Mouse (Mus musculus) liver, embryonic 15.5 days (tissue): ENCODE measurements around the gene Gm49601. TPM values are rescaled to one million over a fixed set of nuclear protein-coding genes. Genes with fewer than 3 reads are reported as not detected.

Experiments used
- ATAC-seq: fragments of 200-750 bp; cut with Nextera tagmentation; 2 replicates; pipeline ENCODE4 v1.8.0; 2017; ENCODE audit warnings: moderate number of reproducible peaks, mild to moderate bottlenecking, moderate library complexity; ENCODE audit not compliant: insufficient read depth
- H3K27ac ChIP-seq: fragments of 300-500 bp; sonication (generic); replicated peaks from 2 replicates; pipeline ENCODE4 v1.5.1; 2015; ENCODE audit warnings: mild to moderate bottlenecking, inconsistent platforms
- H3K27me3 ChIP-seq: fragments of 300-500 bp; sonication (generic); 2 replicates; pipeline ENCODE4 v1.6.1; 2015; ENCODE audit warnings: mild to moderate bottlenecking, inconsistent platforms
- H3K36me3 ChIP-seq: fragments of 300-500 bp; sonication (generic); replicated peaks from 2 replicates; pipeline ENCODE4 v1.6.1; 2015; ENCODE audit warnings: moderate library complexity, mild to moderate bottlenecking, inconsistent platforms
- H3K4me1 ChIP-seq: fragments of 300-500 bp; sonication (generic); replicated peaks from 2 replicates; pipeline ENCODE4 v1.6.1; 2015; ENCODE audit warnings: inconsistent platforms
- H3K4me2 ChIP-seq: fragments of 300-500 bp; sonication (generic); 2 replicates; pipeline ENCODE4 v1.6.1; 2015; ENCODE audit warnings: moderate library complexity, mild to moderate bottlenecking, inconsistent platforms
- H3K4me3 ChIP-seq: fragments of 300-500 bp; sonication (generic); replicated peaks from 2 replicates; pipeline ENCODE4 v1.5.1; 2015; ENCODE audit warnings: mild to moderate bottlenecking, inconsistent platforms
- H3K9ac ChIP-seq: fragments of 300-500 bp; sonication (generic); 2 replicates; pipeline ENCODE4 v1.6.1; 2015; ENCODE audit warnings: moderate library complexity, mild to moderate bottlenecking, inconsistent platforms
- H3K9me3 ChIP-seq: fragments of 300-500 bp; sonication (generic); replicated peaks from 2 replicates; pipeline ENCODE4 v1.6.1; 2016; ENCODE audit warnings: inconsistent platforms
- WGBS: fragments of 180-500 bp; shearing (Covaris S2); methylation state at CpG from one replicate; pipeline ENCODE4 v1.1.7; 2015; ENCODE audit warnings: mixed read lengths; ENCODE audit not compliant: insufficient replicate concordance; 5-methylcytosine and 5-hydroxymethylcytosine counted together
- polyA plus RNA-seq: library from polyadenylated mRNA; unstranded; fragments of >200 nt; fragmentation: Nextera tagmentation; extraction: Ambion mirVana; gene quantifications from 2 replicates; pipeline ENCODE4 v1.2.1, GENCODE M21; 2015

The Gm49601 gene
- 0.39 and 0.91 TPM in 2 replicates for polyA plus RNA-seq

DNA sequence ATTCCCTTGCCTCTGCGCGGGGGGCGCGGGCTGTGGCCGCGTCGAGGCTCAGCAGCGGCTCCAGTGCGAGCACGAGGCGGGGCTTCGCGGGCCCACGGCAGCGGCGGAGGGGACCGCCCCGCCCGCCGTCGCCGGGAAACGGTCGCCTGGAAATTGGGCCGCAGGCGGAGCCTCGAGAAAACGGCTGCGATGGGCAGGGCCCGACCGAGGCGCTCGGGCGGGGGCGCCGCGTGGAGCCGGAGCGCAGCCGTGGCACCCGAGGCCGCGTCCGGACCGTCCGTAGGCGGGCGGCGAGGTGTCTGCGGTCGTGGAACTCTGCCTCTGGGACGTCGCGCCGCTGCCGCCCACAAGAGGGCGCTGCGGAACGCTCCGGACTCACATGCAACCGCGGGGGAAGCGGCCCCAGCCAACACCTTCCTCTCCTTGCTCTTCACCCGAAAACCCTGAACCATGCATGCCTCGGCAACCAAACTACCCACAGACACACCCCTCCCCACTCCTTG, at the start of gene Gm49601:
Gene Gm49601, minus strand, starts transcription at position 52 of the 503 bp plus-strand sequence.
- H3K9ac ChIP-seq = no peak within 1 kb of the TSS
- under 1% methylated on average over 65 of the region's 65 CpGs for WGBS
- H3K9me3 ChIP-seq = no peaks in the 10 kb centered on the region
- peak within 1 kb of the TSS; percentile 50 for H3K4me3 ChIP-seq
- H3K36me3 ChIP-seq = no peaks in the 10 kb centered on the region
- H3K4me2 ChIP-seq = peak within 1 kb of the TSS; percentile 72
- no peak within 1 kb of the TSS for H3K27ac ChIP-seq
- ATAC-seq = peak; percentile 18; the same call in 1 of the 2 replicates
- peaks cover 40% of the 10 kb centered on the region for H3K4me1 ChIP-seq
- H3K27me3 ChIP-seq = peaks cover 100% of the 10 kb centered on the region

DNA sequence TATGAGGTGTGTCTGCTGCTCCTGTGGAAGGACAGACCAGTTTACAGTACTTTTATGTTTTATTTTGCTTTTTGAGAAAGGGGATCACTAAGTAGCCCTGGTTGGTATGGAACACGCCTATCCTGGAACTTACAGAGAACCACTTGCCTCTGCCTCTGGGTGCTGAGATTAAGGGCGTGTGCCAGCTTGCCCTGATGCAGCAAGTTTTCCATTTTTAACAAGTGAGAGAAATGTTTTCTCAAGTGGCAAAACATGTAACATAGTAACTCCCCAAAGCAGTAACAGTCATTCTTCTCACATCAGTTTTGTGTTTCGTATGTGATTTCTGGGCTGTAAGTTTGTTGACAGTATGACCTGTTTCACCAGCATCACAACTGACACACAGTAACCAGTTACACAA, 46.8 kb upstream of the Gm49601 start:
- 59% methylated on average over 3 of the region's 3 CpGs for WGBS
- Histone ChIP-seq H3K9ac (no peak overlapping the region), H3K4me3 (no peak overlapping the region), H3K9me3 (no peaks in the 10 kb centered on the region), H3K36me3 (no peaks in the 10 kb centered on the region), H3K27me3 (peaks cover 4% of the 10 kb centered on the region; the same call in 1 of the 2 replicates), H3K4me1 (no peaks in the 10 kb centered on the region), H3K4me2 (no peak overlapping the region), H3K27ac (no peak overlapping the region)
- ATAC-seq = no peak

DNA sequence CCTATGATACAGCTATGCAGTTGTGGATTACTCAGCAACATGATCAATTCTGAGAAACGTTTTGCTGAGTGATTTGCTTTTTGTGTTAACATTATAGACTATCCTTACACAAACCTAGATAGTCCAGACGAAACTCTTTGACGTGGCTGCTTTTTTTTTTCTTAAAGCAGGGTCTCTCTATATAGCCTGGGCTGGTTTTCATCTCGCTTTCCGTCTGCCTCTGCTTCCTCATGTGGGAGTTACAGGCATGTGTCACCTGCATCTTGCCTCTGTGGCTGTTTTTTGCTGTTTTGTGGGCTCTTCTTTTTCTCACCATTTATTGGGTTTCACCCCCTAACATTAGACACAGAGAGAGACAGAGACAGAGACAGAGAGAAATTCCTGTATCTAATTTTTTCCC, 45.8 kb upstream of the Gm49601 start:
- no peaks in the 10 kb centered on the region for H3K9me3 ChIP-seq

DNA sequence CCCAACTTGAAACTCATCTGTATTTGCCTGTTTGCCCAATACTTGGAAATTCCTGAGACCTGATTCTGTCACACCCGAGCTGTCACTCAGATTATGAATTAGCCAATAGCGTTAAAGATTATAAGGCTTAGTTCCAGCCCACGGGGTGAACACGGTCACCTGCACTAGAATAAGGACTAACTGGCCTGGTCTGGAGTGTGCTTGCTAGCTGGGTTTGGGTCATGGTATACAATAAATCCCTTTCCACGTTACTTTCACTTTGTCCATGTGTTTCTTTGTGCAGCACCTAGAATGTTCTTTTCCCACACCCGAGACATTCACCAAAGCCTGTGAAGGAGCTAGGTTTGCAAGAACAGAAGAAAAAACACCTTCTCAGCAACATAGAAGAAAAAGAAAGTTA, 43.7 kb upstream of the Gm49601 start:
- WGBS = 56% methylated on average over 6 of the region's 6 CpGs
- H3K9me3 ChIP-seq = no peaks in the 10 kb centered on the region
- no peak for ATAC-seq
- H3K4me1 ChIP-seq = no peaks in the 10 kb centered on the region
- H3K36me3 ChIP-seq = no peaks in the 10 kb centered on the region
- H3K4me2 ChIP-seq = no peak overlapping the region
- H3K27me3 ChIP-seq = peaks cover 5% of the 10 kb centered on the region
- H3K27ac ChIP-seq = no peak overlapping the region
- H3K4me3 ChIP-seq = no peak overlapping the region
- no peak overlapping the region for H3K9ac ChIP-seq

More for the DNA sequence above, 45.8 kb upstream of the Gm49601 start:
- H3K4me1 ChIP-seq = no peaks in the 10 kb centered on the region
- no peak overlapping the region for H3K4me3 ChIP-seq
- no peaks in the 10 kb centered on the region for H3K36me3 ChIP-seq
- H3K27me3 ChIP-seq = peaks cover 5% of the 10 kb centered on the region
- WGBS = 36% methylated on average over 5 of the region's 5 CpGs
- no peak for ATAC-seq
- H3K9ac ChIP-seq = no peak overlapping the region
- no peak overlapping the region for H3K27ac ChIP-seq
- no peak overlapping the region for H3K4me2 ChIP-seq

DNA sequence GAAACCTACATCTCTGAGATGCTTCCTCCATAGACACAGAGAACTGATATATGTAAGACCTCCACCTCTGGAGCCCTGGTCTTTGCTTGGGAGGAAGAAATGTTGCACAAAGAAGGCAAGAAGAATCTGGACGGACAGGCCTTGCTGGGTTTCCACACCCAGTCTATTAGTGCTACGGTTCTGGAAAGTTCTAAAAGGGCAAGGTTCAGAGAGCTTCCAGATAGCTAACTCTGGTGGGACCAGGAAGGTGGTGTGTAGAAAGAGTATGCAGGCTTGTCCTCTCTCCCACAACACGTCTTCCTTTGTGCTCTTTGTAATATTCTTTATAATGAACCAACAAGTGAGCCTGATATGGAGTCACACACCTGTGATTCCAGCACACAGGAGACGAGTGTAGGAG, 32.4 kb upstream of the Gm49601 start:
- ATAC-seq = no peak
- Histone ChIP-seq H3K4me1 (no peaks in the 10 kb centered on the region), H3K9me3 (no peaks in the 10 kb centered on the region), H3K4me2 (no peak overlapping the region), H3K27ac (no peak overlapping the region), H3K36me3 (no peaks in the 10 kb centered on the region), H3K27me3 (no peaks in the 10 kb centered on the region), H3K9ac (no peak overlapping the region), H3K4me3 (no peak overlapping the region)
- 53% methylated on average over 4 of the region's 4 CpGs for WGBS

DNA sequence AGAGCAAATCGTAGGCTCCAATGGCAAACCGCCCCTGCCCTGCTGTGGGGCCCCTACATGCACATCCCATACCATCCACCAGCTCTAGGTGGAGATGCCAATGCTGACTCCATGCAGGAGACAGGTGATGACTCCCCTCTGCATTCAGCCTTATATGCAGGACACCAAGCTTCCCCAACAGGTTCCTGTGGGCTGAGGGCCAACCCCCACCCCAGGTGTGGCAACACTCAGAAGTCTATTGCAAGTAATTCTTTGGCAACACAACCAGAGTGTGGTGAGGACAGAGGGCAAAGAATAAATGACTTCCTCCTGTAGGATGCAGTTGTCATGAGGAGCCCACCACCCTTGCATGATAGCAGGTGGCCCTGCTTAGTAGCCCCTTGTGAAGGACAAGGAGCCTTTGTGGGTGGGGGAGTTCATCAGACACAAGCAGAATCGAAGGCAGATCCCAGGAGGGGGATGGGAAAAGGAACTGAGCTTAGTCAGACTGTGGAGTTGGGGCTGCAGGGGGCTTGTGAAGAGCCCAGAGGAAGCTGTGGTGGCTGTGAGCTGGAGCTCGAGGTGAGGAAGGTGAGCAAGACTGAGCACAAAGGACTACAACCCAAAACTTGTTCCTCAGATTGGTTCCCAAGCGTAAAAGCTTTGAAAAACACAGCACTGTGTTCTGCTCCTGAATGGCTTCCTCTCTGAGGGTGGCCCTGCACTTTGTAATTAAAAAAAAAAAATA, 29.3 kb upstream of the Gm49601 start:
- no peaks in the 10 kb centered on the region for H3K4me1 ChIP-seq
- no peak for ATAC-seq
- H3K4me3 ChIP-seq = no peak overlapping the region
- no peaks in the 10 kb centered on the region for H3K27me3 ChIP-seq
- H3K9me3 ChIP-seq = no peaks in the 10 kb centered on the region
- WGBS = 23% methylated on average over 5 of the region's 5 CpGs
- peak overlapping the region; percentile 29; the same call in 1 of the 2 replicates for H3K27ac ChIP-seq
- H3K9ac ChIP-seq = no peak overlapping the region
- no peak overlapping the region for H3K4me2 ChIP-seq
- H3K36me3 ChIP-seq = no peaks in the 10 kb centered on the region

DNA sequence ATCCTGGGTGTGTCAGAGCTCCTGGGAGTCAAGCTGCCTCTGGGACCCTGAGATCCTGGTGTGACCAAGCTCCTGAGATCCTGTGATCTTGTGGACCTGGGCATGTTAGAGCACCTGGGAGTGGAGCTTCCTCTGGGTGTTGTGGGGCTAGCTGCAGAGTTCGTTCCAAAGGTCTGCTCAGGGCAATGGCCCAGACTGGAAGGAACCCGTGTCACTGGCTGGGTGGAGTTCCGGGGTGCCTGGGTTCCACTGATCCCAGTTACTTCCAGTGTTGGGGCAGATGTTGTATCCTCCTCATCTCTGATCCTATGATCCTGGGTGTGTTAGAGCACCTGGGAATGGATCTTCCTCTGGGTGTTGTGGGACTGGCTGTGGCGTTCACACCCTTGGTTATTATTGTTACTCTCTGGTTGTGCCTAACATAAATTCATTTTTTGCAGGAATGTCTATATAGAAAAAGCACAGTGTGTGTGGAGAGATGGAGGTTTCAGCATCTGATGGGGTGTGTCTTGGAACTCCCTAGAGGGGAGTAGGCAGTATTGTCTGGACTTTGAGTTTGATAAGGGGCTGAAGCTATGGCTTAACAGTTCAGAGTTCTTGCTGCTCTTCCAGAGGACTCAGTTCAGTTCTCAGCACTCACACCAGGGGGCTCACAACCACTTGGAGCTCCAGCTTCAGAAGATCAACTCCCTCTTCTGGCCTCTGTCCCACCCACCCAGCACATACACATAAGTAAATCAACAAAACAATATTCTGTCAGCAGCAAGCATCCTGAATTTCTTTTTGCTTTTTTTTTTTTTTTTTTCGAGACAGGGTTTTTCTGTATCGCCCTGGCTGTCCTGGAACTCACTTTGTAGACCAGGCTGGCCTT, 27.3 kb upstream of the Gm49601 start:
- ATAC-seq = no peak
- WGBS = 59% methylated on average over 6 of the region's 6 CpGs
- Histone ChIP-seq H3K4me3 (no peak overlapping the region), H3K4me2 (no peak overlapping the region), H3K9ac (no peak overlapping the region), H3K9me3 (no peaks in the 10 kb centered on the region), H3K27me3 (no peaks in the 10 kb centered on the region), H3K4me1 (no peaks in the 10 kb centered on the region), H3K27ac (no peak overlapping the region), H3K36me3 (no peaks in the 10 kb centered on the region)

DNA sequence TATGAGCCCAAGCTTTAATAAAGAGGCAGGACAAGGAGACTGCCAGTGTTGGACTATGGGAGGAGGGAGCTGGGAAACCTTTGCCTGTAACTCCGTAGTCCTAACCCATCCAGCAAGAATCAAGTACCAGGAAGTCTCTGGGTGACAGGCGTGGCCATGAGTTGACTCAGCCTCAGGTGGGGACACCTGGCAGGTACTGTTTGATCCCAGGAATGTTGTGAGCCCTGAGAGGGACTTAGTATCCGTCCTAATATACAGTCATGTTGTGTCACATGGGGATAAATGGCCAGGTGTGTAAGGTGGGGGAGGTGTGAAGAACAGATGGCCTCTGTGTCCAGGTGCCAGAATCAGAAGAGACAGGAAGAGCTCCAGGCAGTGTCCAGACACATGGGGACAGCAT, 22.9 kb upstream of the Gm49601 start:
- no peak overlapping the region for H3K27ac ChIP-seq
- WGBS = 46% methylated on average over 3 of the region's 3 CpGs
- H3K4me1 ChIP-seq = no peaks in the 10 kb centered on the region

DNA sequence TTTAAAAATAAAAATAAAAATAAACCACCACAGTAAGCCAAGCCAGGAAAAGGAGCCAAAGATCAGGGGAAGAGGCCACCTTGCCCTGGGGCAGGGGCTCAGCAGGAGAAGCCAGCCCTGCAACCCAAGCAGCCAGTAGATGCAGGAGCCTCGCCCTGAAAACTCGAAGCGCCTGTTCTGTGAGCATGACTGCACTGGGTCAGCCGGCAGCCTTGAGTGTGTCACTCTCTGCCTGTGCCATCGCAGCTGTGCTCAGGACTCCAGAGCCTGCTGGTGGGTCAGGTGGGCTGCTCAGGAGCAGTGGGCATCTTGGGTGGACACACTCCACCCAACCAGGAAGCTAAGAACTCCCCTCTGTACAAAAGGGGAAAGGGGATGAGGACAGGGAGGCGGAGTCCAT, 19.1 kb upstream of the Gm49601 start:
- no peaks in the 10 kb centered on the region for H3K9me3 ChIP-seq
- no peaks in the 10 kb centered on the region for H3K27me3 ChIP-seq
- H3K9ac ChIP-seq = no peak overlapping the region
- no peak overlapping the region for H3K4me2 ChIP-seq
- no peak overlapping the region for H3K27ac ChIP-seq
- no peak for ATAC-seq
- H3K4me1 ChIP-seq = no peaks in the 10 kb centered on the region
- H3K36me3 ChIP-seq = no peaks in the 10 kb centered on the region
- no peak overlapping the region for H3K4me3 ChIP-seq
- WGBS = 58% methylated on average over 6 of the region's 6 CpGs

More for the DNA sequence above, 22.9 kb upstream of the Gm49601 start:
- ATAC-seq = no peak
- Histone ChIP-seq H3K4me2 (no peak overlapping the region), H3K27me3 (no peaks in the 10 kb centered on the region), H3K9me3 (no peaks in the 10 kb centered on the region), H3K36me3 (no peaks in the 10 kb centered on the region), H3K4me3 (no peak overlapping the region), H3K9ac (no peak overlapping the region)

DNA sequence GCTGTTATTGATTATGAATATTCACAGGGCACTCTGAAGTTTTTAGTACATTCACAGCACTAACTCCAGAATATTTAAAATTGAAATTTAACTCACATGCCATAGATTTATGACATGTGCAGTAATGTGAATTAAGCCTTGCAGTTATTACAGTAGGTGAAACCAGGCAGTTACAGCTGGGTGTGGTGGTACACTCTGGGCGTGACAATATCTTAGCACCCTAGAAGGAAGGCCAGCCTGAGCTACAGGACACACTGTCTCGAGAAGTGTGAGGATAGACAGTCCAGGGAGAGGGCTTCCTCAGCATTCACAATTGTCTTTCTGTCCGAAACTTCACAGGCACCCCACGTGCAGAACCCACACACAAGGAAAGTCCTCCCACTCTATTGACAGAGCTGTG, 18.3 kb upstream of the Gm49601 start:
- Histone ChIP-seq H3K9ac (no peak overlapping the region), H3K36me3 (no peaks in the 10 kb centered on the region), H3K4me2 (no peak overlapping the region), H3K9me3 (no peaks in the 10 kb centered on the region), H3K27me3 (no peaks in the 10 kb centered on the region), H3K4me3 (no peak overlapping the region), H3K4me1 (no peaks in the 10 kb centered on the region), H3K27ac (no peak overlapping the region)
- WGBS = 49% methylated on average over 4 of the region's 4 CpGs
- no peak for ATAC-seq

DNA sequence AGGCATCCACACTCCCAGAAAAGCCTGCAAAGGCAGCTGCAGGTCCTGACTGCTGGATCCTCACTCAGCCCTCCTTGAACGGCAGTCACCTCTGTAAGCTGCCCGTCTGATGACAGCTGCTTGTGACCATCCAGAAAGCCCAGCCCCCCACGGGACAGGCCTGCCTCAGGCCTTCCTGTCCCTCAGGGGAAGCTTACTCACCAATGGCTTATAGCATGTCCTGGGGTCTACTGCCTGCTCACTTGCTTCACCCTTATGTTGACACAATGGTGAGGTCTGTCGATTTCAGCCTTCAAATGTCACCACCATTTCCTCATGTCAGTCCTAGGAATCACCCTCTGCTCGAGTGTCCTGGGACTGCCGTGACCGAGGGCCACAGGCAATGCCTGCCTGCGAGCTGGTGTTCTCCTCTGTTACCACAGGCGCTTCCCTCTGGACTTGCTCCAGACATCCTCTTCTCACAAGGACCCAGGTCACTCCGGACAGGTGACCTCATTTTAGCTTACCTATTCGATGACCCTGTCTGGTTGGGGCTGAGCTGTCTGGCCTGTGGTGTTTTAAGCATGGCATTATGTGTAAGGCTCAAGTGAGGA, 17.3 kb upstream of the Gm49601 start:
- no peak overlapping the region for H3K27ac ChIP-seq
- no peak overlapping the region for H3K4me3 ChIP-seq
- no peaks in the 10 kb centered on the region; the same call in 1 of the 2 replicates for H3K27me3 ChIP-seq
- no peaks in the 10 kb centered on the region for H3K9me3 ChIP-seq
- no peaks in the 10 kb centered on the region for H3K4me1 ChIP-seq
- WGBS = 51% methylated on average over 11 of the region's 11 CpGs
- no peak for ATAC-seq
- no peak overlapping the region for H3K4me2 ChIP-seq
- H3K36me3 ChIP-seq = no peaks in the 10 kb centered on the region
- H3K9ac ChIP-seq = no peak overlapping the region
